Mouse (Mus musculus): ENCODE data around the gene Zfp691. TPM values are rescaled to one million over a fixed set of nuclear protein-coding genes. Genes with fewer than 3 reads are reported as not detected.
A peak's percentile ranks its signal among the peaks of the same experiment; 100 is the strongest.

Zfp691 gene
- polyA plus RNA-seq, 1 experiment = 19.1 TPM

DNA sequence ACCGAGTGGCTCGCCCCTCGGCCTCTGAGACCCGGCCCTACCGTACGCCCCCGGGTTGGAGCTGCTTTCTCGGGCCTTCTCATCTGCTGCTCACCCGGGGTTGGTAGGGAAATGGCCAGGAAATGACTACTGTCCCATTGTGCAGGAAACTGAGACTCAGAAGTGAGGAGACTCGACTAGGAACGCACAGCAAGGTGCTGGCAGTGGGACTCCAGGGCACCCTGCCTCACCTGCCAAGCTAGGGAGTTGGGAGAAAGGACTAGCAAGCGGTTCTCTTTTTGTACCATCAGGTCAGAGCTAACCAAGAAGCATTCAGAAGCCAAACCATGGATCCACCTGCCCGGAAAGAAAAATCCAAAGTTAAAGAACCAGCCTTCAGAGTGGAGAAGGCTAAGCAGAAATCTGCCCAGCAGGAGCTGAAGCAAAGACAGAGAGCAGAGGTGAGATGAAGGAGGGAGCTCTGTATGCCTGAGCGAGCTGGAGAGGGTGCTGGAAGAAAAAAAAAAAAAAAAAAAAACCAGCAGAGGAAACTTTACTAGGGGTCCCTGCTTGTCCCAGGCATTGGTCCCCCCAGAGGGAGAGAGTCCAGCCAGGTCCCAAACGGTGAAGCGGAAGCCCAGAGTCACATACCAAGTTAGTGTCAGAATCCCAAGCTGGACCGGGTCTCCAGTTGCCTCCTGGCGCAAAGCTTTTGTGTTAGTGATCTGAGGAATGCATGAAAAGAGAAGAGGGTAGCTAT is 21.8 kb upstream of the Zfp691 start:
- WGBS = 23% methylated on average over 18 of the region's 18 CpGs
- peak; percentile 44 for DNase-seq
- no peak for TF ChIP-seq POLR2A (IDR thresholded peaks at IDR 0.05; ENCODE audit: control insufficient read depth, extremely low read depth, insufficient read depth, low read length, poor library complexity)
- TF ChIP-seq CTCF (IDR thresholded peaks at IDR 0.05; ENCODE audit: borderline replicate concordance, control insufficient read depth, extremely low read depth, insufficient read depth, low read length, poor library complexity) = no peak
- peak overlapping the region; percentile 78 for H3K4me3 ChIP-seq (ENCODE audit: control insufficient read depth, insufficient read depth, low read length)
- H3K4me1 ChIP-seq (replicated peaks; ENCODE audit: control insufficient read depth, insufficient read depth, low read length) = peaks cover 9% of the 10 kb centered on the region
- H3K27me3 ChIP-seq (ENCODE audit: control insufficient read depth, insufficient read depth, low read length) = no peaks in the 10 kb centered on the region
- H3K27ac ChIP-seq (ENCODE audit: control insufficient read depth, insufficient read depth, low read length) = no peak overlapping the region
- peaks cover under 1% of the 10 kb centered on the region; the same call in 1 of the 2 replicates for H3K36me3 ChIP-seq (ENCODE audit: control insufficient read depth, insufficient read depth, low read length)

GRCm38 (mm10) chr4:119194909-119195581 is 21.1 kb upstream of the Zfp691 start, which contains the start of gene Svbp:
Gene Svbp, plus strand, starts transcription at chr4:119195306.
- peak; percentile 87 for DNase-seq

DNA sequence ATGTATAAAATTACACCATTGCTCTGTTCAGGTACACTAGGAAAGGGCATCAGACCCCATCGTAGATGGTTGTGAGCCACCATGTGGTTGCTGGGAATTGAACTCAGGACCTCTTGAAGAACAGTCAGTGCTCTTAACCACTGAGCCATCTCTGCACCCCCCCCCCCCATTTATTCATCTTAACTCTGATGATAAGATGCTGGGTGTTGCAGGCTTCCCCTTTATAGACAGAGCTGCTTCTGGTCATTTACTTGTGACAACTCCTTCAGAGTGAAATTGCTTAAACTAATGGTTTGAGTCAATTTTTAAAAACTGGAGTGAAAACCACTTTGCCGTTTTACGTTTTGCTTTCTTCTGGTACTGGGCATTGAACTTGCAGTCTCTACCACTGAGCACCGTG is 18.8 kb upstream of the Zfp691 start:
- Histone ChIP-seq H3K4me1 (replicated peaks; ENCODE audit: control insufficient read depth, insufficient read depth, low read length) (peaks cover 9% of the 10 kb centered on the region), H3K36me3 (ENCODE audit: control insufficient read depth, insufficient read depth, low read length) (no peaks in the 10 kb centered on the region), H3K4me3 (ENCODE audit: control insufficient read depth, insufficient read depth, low read length) (no peak overlapping the region), H3K27ac (ENCODE audit: control insufficient read depth, insufficient read depth, low read length) (no peak overlapping the region), H3K27me3 (ENCODE audit: control insufficient read depth, insufficient read depth, low read length) (no peaks in the 10 kb centered on the region)
- TF ChIP-seq POLR2A (IDR thresholded peaks at IDR 0.05; ENCODE audit: control insufficient read depth, extremely low read depth, insufficient read depth, low read length, poor library complexity) = no peak
- TF ChIP-seq CTCF (IDR thresholded peaks at IDR 0.05; ENCODE audit: borderline replicate concordance, control insufficient read depth, extremely low read depth, insufficient read depth, low read length, poor library complexity) = no peak
- 96% methylated on average over 4 of the region's 4 CpGs for WGBS
- no peak for DNase-seq

More at GRCm38 (mm10) chr4:119194909-119195581, 21.1 kb upstream of the Zfp691 start, which contains the start of gene Svbp:
- Histone ChIP-seq H3K36me3 (ENCODE audit: control insufficient read depth, insufficient read depth, low read length) (no peaks in the 10 kb centered on the region), H3K27me3 (ENCODE audit: control insufficient read depth, insufficient read depth, low read length) (no peaks in the 10 kb centered on the region), H3K27ac (ENCODE audit: control insufficient read depth, insufficient read depth, low read length) (no peak within 1 kb of the TSS), H3K4me1 (replicated peaks; ENCODE audit: control insufficient read depth, insufficient read depth, low read length) (peaks cover 9% of the 10 kb centered on the region), H3K4me3 (ENCODE audit: control insufficient read depth, insufficient read depth, low read length) (peak within 1 kb of the TSS; percentile 78)
- TF ChIP-seq POLR2A (IDR thresholded peaks at IDR 0.05; ENCODE audit: control insufficient read depth, extremely low read depth, insufficient read depth, low read length, poor library complexity) (peak; percentile 47; the same call in 1 of the 2 replicates), CTCF (IDR thresholded peaks at IDR 0.05; ENCODE audit: borderline replicate concordance, control insufficient read depth, extremely low read depth, insufficient read depth, low read length, poor library complexity) (peak; percentile 33; the same call in 1 of the 2 replicates)
- WGBS = under 1% methylated on average over 47 of the region's 47 CpGs

GRCm38 (mm10) chr4:119191273-119191672 is 17.3 kb upstream of the Zfp691 start:
- no peak overlapping the region for H3K4me3 ChIP-seq (ENCODE audit: control insufficient read depth, insufficient read depth, low read length)
- whole genome bisulfite sequencing = 76% methylated on average over 3 of the region's 3 CpGs
- DNase-seq = no peak
- H3K4me1 ChIP-seq (replicated peaks; ENCODE audit: control insufficient read depth, insufficient read depth, low read length) = peaks cover 7% of the 10 kb centered on the region
- no peak overlapping the region for H3K27ac ChIP-seq (ENCODE audit: control insufficient read depth, insufficient read depth, low read length)
- H3K36me3 ChIP-seq (ENCODE audit: control insufficient read depth, insufficient read depth, low read length) = no peaks in the 10 kb centered on the region
- TF ChIP-seq POLR2A (IDR thresholded peaks at IDR 0.05; ENCODE audit: control insufficient read depth, extremely low read depth, insufficient read depth, low read length, poor library complexity) (no peak), CTCF (IDR thresholded peaks at IDR 0.05; ENCODE audit: borderline replicate concordance, control insufficient read depth, extremely low read depth, insufficient read depth, low read length, poor library complexity) (no peak)
- no peaks in the 10 kb centered on the region for H3K27me3 ChIP-seq (ENCODE audit: control insufficient read depth, insufficient read depth, low read length)

DNA sequence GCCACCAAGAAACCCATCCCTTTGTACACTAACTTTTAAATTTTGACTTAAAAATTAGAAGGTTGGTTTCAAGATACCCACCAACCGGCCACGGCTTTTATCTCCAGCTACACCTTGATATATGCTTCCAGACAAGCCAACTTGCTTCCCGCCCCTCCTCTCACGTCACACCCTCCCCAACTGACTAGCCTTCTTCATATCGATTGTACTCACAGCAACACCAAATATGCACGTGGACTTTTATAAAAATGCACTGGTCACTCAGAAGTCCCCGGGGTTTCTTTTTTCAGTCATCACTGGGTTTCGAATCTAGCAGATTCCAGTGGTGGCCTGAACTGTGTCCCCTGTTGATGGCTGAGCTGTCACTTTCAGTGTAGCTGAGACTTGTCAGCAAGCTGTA is 16.6 kb upstream of the Zfp691 start:
- Histone ChIP-seq H3K36me3 (ENCODE audit: control insufficient read depth, insufficient read depth, low read length) (no peaks in the 10 kb centered on the region), H3K27ac (ENCODE audit: control insufficient read depth, insufficient read depth, low read length) (no peak overlapping the region), H3K4me1 (replicated peaks; ENCODE audit: control insufficient read depth, insufficient read depth, low read length) (peaks cover under 1% of the 10 kb centered on the region; the same call in 1 of the 2 replicates), H3K4me3 (ENCODE audit: control insufficient read depth, insufficient read depth, low read length) (no peak overlapping the region), H3K27me3 (ENCODE audit: control insufficient read depth, insufficient read depth, low read length) (no peaks in the 10 kb centered on the region)
- no peak for TF ChIP-seq POLR2A (IDR thresholded peaks at IDR 0.05; ENCODE audit: control insufficient read depth, extremely low read depth, insufficient read depth, low read length, poor library complexity)
- TF ChIP-seq CTCF (IDR thresholded peaks at IDR 0.05; ENCODE audit: borderline replicate concordance, control insufficient read depth, extremely low read depth, insufficient read depth, low read length, poor library complexity) = no peak
- DNase-seq = no peak
- WGBS = 87% methylated on average over 8 of the region's 8 CpGs

DNA sequence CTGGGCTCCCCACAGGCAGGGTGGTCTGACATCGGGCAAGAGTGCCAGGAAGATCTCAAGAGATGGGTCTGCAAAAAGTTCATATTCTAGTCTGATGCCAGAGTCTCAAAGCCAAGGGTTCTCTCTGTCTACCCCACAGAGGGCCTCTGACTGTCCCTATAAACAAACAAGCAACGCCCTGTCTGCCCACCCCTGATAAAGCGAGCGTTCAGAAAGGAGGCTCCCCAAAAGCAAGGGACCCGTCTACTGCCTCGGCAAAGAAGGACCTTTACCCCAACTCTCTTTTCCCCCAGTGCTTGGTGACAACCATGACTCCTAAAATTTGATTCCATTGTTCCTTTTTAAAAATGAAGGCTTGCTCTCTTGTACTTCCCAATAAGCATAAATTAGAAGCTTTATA is 15.9 kb upstream of the Zfp691 start, which contains the start of gene Ermap:
TSS of gene Ermap (minus strand) at position 148 of the 400 bp plus-strand sequence.
- Histone ChIP-seq H3K27me3 (ENCODE audit: control insufficient read depth, insufficient read depth, low read length) (no peaks in the 10 kb centered on the region), H3K36me3 (ENCODE audit: control insufficient read depth, insufficient read depth, low read length) (no peaks in the 10 kb centered on the region), H3K27ac (ENCODE audit: control insufficient read depth, insufficient read depth, low read length) (no peak within 1 kb of the TSS), H3K4me1 (replicated peaks; ENCODE audit: control insufficient read depth, insufficient read depth, low read length) (no peaks in the 10 kb centered on the region), H3K4me3 (ENCODE audit: control insufficient read depth, insufficient read depth, low read length) (no peak within 1 kb of the TSS)
- DNase-seq = no peak
- TF ChIP-seq POLR2A (IDR thresholded peaks at IDR 0.05; ENCODE audit: control insufficient read depth, extremely low read depth, insufficient read depth, low read length, poor library complexity) (no peak), CTCF (IDR thresholded peaks at IDR 0.05; ENCODE audit: borderline replicate concordance, control insufficient read depth, extremely low read depth, insufficient read depth, low read length, poor library complexity) (no peak)
- WGBS = 87% methylated on average over 6 of the region's 6 CpGs

Data from thymus, adult 2 months (tissue).